Mouse (Mus musculus): Measurements from ENCODE around the gene Mesd. TPM values are rescaled to one million over a fixed set of nuclear protein-coding genes. Genes with fewer than 3 reads are reported as not detected.

Mesd gene
- polyA plus RNA-seq, 1 experiment: 74.5 TPM

DNA sequence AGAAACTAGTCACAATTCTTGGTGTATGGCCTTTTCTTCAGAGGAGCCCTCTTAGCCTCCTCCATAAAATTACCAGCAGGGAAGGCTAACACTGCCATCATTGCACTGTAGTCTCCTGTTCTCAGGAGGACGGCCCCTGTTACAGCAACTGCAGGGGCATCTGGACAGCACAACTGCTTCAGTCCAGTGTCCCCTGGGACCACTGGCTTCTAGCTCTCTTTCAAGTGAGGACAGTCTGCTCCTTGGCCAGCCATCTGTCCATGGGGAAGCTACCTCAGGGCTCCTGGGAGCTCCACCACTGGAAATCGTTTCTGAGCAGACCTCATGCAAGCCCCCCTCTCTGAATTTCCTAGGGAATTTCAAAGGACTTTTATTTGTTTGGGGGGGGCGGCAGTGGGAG, 16.3 kb downstream of the Mesd start:
- H3K79me2 ChIP-seq (ENCODE audit: control insufficient read depth, insufficient read depth): peaks cover 3% of the 10 kb centered on the region
- peaks cover 35% of the 10 kb centered on the region for H3K36me3 ChIP-seq (ENCODE audit: control insufficient read depth, insufficient read depth)
- H3K27me3 ChIP-seq (ENCODE audit: control insufficient read depth, insufficient read depth, insufficient read length): no peaks in the 10 kb centered on the region
- no peak for TF ChIP-seq CTCF (IDR thresholded peaks at IDR 0.05; ENCODE audit: control insufficient read depth, insufficient read depth, insufficient read length)
- H3K4me3 ChIP-seq (ENCODE audit: insufficient read depth, poor library complexity, severe bottlenecking): no peak overlapping the region
- no peak overlapping the region for H3ac ChIP-seq (ENCODE audit: control insufficient read depth, insufficient read length, low read depth)
- peaks cover 1% of the 10 kb centered on the region for H3K79me3 ChIP-seq (ENCODE audit: low read depth)

GRCm38 (mm10) chr7:83901425-83901824, 17.2 kb downstream of the Mesd start:
- TF ChIP-seq MAX (IDR thresholded peaks at IDR 0.05) (no peak), MYOG (IDR thresholded peaks at IDR 0.05; ENCODE audit: control insufficient read depth, extremely low read depth, insufficient read length) (no peak), FOSL1 (IDR thresholded peaks at IDR 0.05; ENCODE audit: insufficient read depth, low read length, poor library complexity, severe bottlenecking) (no peak), USF1 (IDR thresholded peaks at IDR 0.05; ENCODE audit: low read depth) (no peak), CEBPB (IDR thresholded peaks at IDR 0.05; ENCODE audit: low read depth) (no peak), MYOD1 (IDR thresholded peaks at IDR 0.05; ENCODE audit: control insufficient read depth, insufficient read length, low read depth) (no peak), CTCF (IDR thresholded peaks at IDR 0.05; ENCODE audit: control insufficient read depth, insufficient read depth, insufficient read length) (no peak)

DNA sequence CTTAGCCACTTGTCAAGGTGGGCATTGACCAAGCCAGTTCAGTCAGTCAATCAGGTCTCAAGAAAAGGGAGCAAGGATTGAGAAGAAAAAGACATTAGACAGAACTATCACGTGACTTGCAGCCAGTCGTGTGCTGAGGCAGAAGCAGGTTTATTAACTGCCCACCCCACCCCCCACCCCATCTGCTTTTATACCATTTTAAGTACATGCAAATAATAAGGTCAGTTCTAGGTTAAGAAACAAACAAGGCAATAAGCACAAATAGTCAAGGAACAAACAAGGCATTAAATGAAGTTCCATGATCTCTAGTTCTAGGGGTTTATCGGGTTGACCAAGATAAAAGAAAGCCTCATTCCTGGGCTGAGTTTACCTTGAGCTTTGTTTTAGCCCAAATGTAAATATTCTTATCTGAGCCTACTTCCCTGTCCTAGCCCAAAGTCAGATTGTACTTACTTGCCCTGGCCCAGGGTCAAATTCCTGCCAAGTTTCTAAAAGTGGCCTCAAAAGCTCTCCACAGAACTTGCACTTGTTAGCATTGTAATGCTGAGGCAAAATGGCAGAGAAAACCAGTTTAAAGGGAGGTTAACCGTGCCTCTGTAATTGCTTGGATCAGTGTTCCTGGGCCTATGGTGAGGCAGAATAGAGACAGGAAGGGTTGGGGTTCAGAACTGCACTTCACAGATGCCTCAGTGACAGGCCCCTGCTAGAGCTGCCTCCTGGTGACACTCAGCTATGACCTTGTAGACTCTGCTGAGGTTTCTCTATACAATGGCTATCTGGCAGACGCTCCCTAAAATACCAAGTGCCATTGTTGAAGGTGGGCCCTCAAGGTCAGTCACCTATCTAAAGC, 18.3 kb downstream of the Mesd start:
- H3K36me3 ChIP-seq (ENCODE audit: control insufficient read depth, insufficient read depth): peaks cover 19% of the 10 kb centered on the region
- H3K79me2 ChIP-seq (ENCODE audit: control insufficient read depth, insufficient read depth): no peaks in the 10 kb centered on the region
- no peak overlapping the region for H3K4me3 ChIP-seq (ENCODE audit: insufficient read depth, poor library complexity, severe bottlenecking)
- no peaks in the 10 kb centered on the region for H3K27me3 ChIP-seq (ENCODE audit: control insufficient read depth, insufficient read depth, insufficient read length)
- no peaks in the 10 kb centered on the region for H3K79me3 ChIP-seq (ENCODE audit: low read depth)
- no peak overlapping the region for H3ac ChIP-seq (ENCODE audit: control insufficient read depth, insufficient read length, low read depth)
- TF ChIP-seq CTCF (IDR thresholded peaks at IDR 0.05; ENCODE audit: control insufficient read depth, insufficient read depth, insufficient read length): no peak
- TF ChIP-seq CEBPB (IDR thresholded peaks at IDR 0.05; ENCODE audit: low read depth): no peak
- TF ChIP-seq MAX (IDR thresholded peaks at IDR 0.05): no peak
- no peak for TF ChIP-seq USF1 (IDR thresholded peaks at IDR 0.05; ENCODE audit: low read depth)
- no peak for TF ChIP-seq FOSL1 (IDR thresholded peaks at IDR 0.05; ENCODE audit: insufficient read depth, low read length, poor library complexity, severe bottlenecking)
- no peak for TF ChIP-seq MYOD1 (IDR thresholded peaks at IDR 0.05; ENCODE audit: control insufficient read depth, insufficient read length, low read depth)
- no peak for TF ChIP-seq MYOG (IDR thresholded peaks at IDR 0.05; ENCODE audit: control insufficient read depth, extremely low read depth, insufficient read length)

More at GRCm38 (mm10) chr7:83901425-83901824, 17.2 kb downstream of the Mesd start:
- Histone ChIP-seq H3K36me3 (ENCODE audit: control insufficient read depth, insufficient read depth) (peaks cover 26% of the 10 kb centered on the region), H3K79me3 (ENCODE audit: low read depth) (no peaks in the 10 kb centered on the region), H3K27me3 (ENCODE audit: control insufficient read depth, insufficient read depth, insufficient read length) (no peaks in the 10 kb centered on the region), H3K4me3 (ENCODE audit: insufficient read depth, poor library complexity, severe bottlenecking) (no peak overlapping the region), H3K79me2 (ENCODE audit: control insufficient read depth, insufficient read depth) (no peaks in the 10 kb centered on the region), H3ac (ENCODE audit: control insufficient read depth, insufficient read length, low read depth) (no peak overlapping the region)

- Histone ChIP-seq H3ac (ENCODE audit: control insufficient read depth, insufficient read length, low read depth) (no peak overlapping the region), H3K27me3 (ENCODE audit: control insufficient read depth, insufficient read depth, insufficient read length) (no peaks in the 10 kb centered on the region), H3K36me3 (ENCODE audit: control insufficient read depth, insufficient read depth) (no peaks in the 10 kb centered on the region), H3K4me3 (ENCODE audit: insufficient read depth, poor library complexity, severe bottlenecking) (no peak overlapping the region), H3K79me2 (ENCODE audit: control insufficient read depth, insufficient read depth) (no peaks in the 10 kb centered on the region), H3K79me3 (ENCODE audit: low read depth) (no peaks in the 10 kb centered on the region)
- no peak for TF ChIP-seq USF1 (IDR thresholded peaks at IDR 0.05; ENCODE audit: low read depth)
- TF ChIP-seq MYOG (IDR thresholded peaks at IDR 0.05; ENCODE audit: control insufficient read depth, extremely low read depth, insufficient read length): no peak
- no peak for TF ChIP-seq MYOD1 (IDR thresholded peaks at IDR 0.05; ENCODE audit: control insufficient read depth, insufficient read length, low read depth)
- no peak for TF ChIP-seq MAX (IDR thresholded peaks at IDR 0.05)
- TF ChIP-seq FOSL1 (IDR thresholded peaks at IDR 0.05; ENCODE audit: insufficient read depth, low read length, poor library complexity, severe bottlenecking): no peak
- TF ChIP-seq CTCF (IDR thresholded peaks at IDR 0.05; ENCODE audit: control insufficient read depth, insufficient read depth, insufficient read length): no peak
- no peak for TF ChIP-seq CEBPB (IDR thresholded peaks at IDR 0.05; ENCODE audit: low read depth)
Observed at GRCm38 (mm10) chr7:83904831-83905230, 20.6 kb downstream of the Mesd start.

DNA sequence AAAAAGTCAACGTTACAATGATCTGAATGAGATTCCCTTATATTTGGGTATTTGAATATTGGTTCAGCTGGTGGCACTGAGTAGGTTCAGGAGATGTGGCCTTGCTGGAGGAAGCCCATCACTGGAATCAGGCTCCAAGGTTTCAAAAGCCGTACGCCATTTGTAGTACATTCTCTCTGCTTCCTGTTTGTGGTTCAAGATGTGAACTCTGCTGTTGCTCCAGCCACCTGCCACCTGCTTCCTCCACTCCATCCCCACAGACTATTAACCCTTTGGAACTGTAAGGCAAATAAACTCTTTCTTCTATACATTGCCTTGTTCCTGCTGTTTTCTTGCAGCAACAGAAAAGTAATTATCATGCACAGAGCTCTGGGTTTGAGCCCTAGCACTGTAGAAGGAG, 27.6 kb downstream of the Mesd start:
- Histone ChIP-seq H3K4me3 (ENCODE audit: insufficient read depth, poor library complexity, severe bottlenecking) (no peak overlapping the region), H3ac (ENCODE audit: control insufficient read depth, insufficient read length, low read depth) (no peak overlapping the region), H3K27me3 (ENCODE audit: control insufficient read depth, insufficient read depth, insufficient read length) (no peaks in the 10 kb centered on the region), H3K36me3 (ENCODE audit: control insufficient read depth, insufficient read depth) (no peaks in the 10 kb centered on the region), H3K79me2 (ENCODE audit: control insufficient read depth, insufficient read depth) (no peaks in the 10 kb centered on the region), H3K79me3 (ENCODE audit: low read depth) (no peaks in the 10 kb centered on the region)
- TF ChIP-seq CEBPB (IDR thresholded peaks at IDR 0.05; ENCODE audit: low read depth) (no peak), MAX (IDR thresholded peaks at IDR 0.05) (no peak), MYOD1 (IDR thresholded peaks at IDR 0.05; ENCODE audit: control insufficient read depth, insufficient read length, low read depth) (no peak), USF1 (IDR thresholded peaks at IDR 0.05; ENCODE audit: low read depth) (no peak), FOSL1 (IDR thresholded peaks at IDR 0.05; ENCODE audit: insufficient read depth, low read length, poor library complexity, severe bottlenecking) (no peak), MYOG (IDR thresholded peaks at IDR 0.05; ENCODE audit: control insufficient read depth, extremely low read depth, insufficient read length) (no peak), CTCF (IDR thresholded peaks at IDR 0.05; ENCODE audit: control insufficient read depth, insufficient read depth, insufficient read length) (no peak)
